Comparison of ENCODE assay signal across 9 mouse cellular contexts in genomic region chr2:30266392-30266941, GRCm38 (mm10). TPM values are rescaled to one million over a fixed set of nuclear protein-coding genes. Genes with fewer than 3 reads are reported as not detected.
A peak's percentile ranks its signal among the peaks of the same experiment; 100 is the strongest.
DNase-seq lines count a peak whose midpoint lies in the region; ATAC-seq and TF ChIP-seq lines count a peak whose summit lies in the region.
"Had no signal": no experiment of that assay in that cellular context is flagged by ENCODE, and none has a peak within 500 bp of the region (broad histone marks: within the 10 kb centered on the region; RNA-seq: fewer than 3 reads in every experiment).

No protein-coding gene starts in this region.

- TF ChIP-seq CTCF in embryonic fibroblast, embryonic 13.5 days (IDR thresholded peaks at IDR 0.05; ENCODE audit: borderline replicate concordance, insufficient read depth, low read length), result no peak

- peak overlapping the region; percentile 99 for H3K27ac ChIP-seq in embryonic fibroblast, embryonic 13.5 days (ENCODE audit: insufficient read depth, low read length)
- H3K27ac ChIP-seq in heart, embryonic 16.5 days (ENCODE audit: low read length), result peak overlapping the region; percentile 95
- peak overlapping the region; percentile 80 for H3K27ac ChIP-seq in macrophage

- H3K36me3 ChIP-seq in heart, embryonic 16.5 days (ENCODE audit: control insufficient read depth, insufficient read depth), result peaks cover 23% of the 10 kb centered on the region
- peaks cover 20% of the 10 kb centered on the region; the same call in 1 of the 2 replicates for H3K36me3 ChIP-seq in macrophage (ENCODE audit: inconsistent target)

- H3K9me3 ChIP-seq in heart, embryonic 16.5 days (replicated peaks; ENCODE audit: control insufficient read depth, low read length), result no peaks in the 10 kb centered on the region

- WGBS in heart, embryonic 16.5 days, result 17% methylated on average over 4 of the region's 4 CpGs
- WGBS in macrophage (ENCODE audit: missing documents), result 30% methylated on average over 4 of the region's 4 CpGs

- peak; percentile 68 for ATAC-seq in heart, embryonic 16.5 days (replicated peaks; ENCODE audit: extremely low read depth, insufficient read depth, low FRiP score)

- peak; percentile 73 for TF ChIP-seq POLR2A in embryonic fibroblast, embryonic 13.5 days (IDR thresholded peaks at IDR 0.05; ENCODE audit: low read depth, low read length)

- DNase-seq in 416B (ENCODE audit: low read depth) (peak; percentile 57), MN1 (ENCODE audit: low spot score) (peak; percentile 51)
- DNase-seq in kidney, postnatal 14 days, result peak; percentile 91
- peak; percentile 78 for DNase-seq in testis, postnatal 10 days (ENCODE audit: low spot score)
- no peak for DNase-seq in spleen, postnatal 36 days (ENCODE audit: low spot score in 2 of 2)

- H3K9ac ChIP-seq in heart, embryonic 16.5 days (ENCODE audit: low read length), result peak overlapping the region; percentile 64

- H3K4me2 ChIP-seq in heart, embryonic 16.5 days (ENCODE audit: low read depth, low read length), result peak overlapping the region; percentile 39

- no peaks in the 10 kb centered on the region; the same call in 1 of the 2 replicates for H3K79me2 ChIP-seq in macrophage (ENCODE audit: inconsistent target)

- H3K4me3 ChIP-seq in embryonic fibroblast, embryonic 13.5 days (ENCODE audit: insufficient read depth, low read length), result peak overlapping the region; percentile 18
- peak overlapping the region; percentile 11 for H3K4me3 ChIP-seq in heart, embryonic 16.5 days (ENCODE audit: low read length)
- H3K4me3 ChIP-seq in macrophage (ENCODE audit: inconsistent target), result no peak overlapping the region

- H3K4me1 ChIP-seq in embryonic fibroblast, embryonic 13.5 days (ENCODE audit: control insufficient read depth, insufficient read depth, low read length), result peaks cover 18% of the 10 kb centered on the region
- peaks cover 55% of the 10 kb centered on the region for H3K4me1 ChIP-seq in heart, embryonic 16.5 days (ENCODE audit: control insufficient read depth, insufficient read depth, low read length)

- H3K27me3 ChIP-seq in heart, embryonic 16.5 days (ENCODE audit: control insufficient read depth, insufficient read depth, low read length), result no peaks in the 10 kb centered on the region

RNA-seq across cellular contexts. Expression of gene Phyhd1, which starts 0.5 kb away (rescaled TPM):
- polyA plus RNA-seq in embryonic fibroblast, embryonic 13.5 days (2011; ENCODE audit: insufficient read length, low read depth, missing spikeins), result 81.8 and 101 TPM in 2 replicates
- 9.4 and 13.1 TPM in 2 replicates for polyA plus RNA-seq in heart, embryonic 16.5 days (2015; fragmentation: Nextera tagmentation; extraction: Ambion mirVana)
- total RNA-seq in macrophage (2018; cell fraction: chromatin; rRNA removed), result 100 to 1,000 TPM in 16 of 26 experiments, 10 to 100 TPM in 10; 51.1 to 446 (median 182) TPM
- total RNA-seq in macrophage (2018; cell fraction: cytosol; rRNA removed), result 10 to 100 TPM; 10.7 to 53.2 (median 26.1) TPM
- 100 to 1,000 TPM in 13 of 26 experiments, 10 to 100 TPM in 13; 35.7 to 247 (median 87.5) TPM for total RNA-seq in macrophage (2018; cell fraction: nucleus; rRNA removed)
- polyA plus RNA-seq in macrophage (2018), result 8.0 to 16.8 TPM (median 13.0 TPM) in 3 replicates

RNA-seq across cellular contexts. Expression of gene Gm28038, which starts 14.4 kb away (rescaled TPM):
- polyA plus RNA-seq in embryonic fibroblast, embryonic 13.5 days (2011; ENCODE audit: insufficient read length, low read depth, missing spikeins), result 37.7 and 57.8 TPM in 2 replicates
- polyA plus RNA-seq in heart, embryonic 16.5 days (2015; fragmentation: Nextera tagmentation; extraction: Ambion mirVana), result not detected in 2 replicates
- total RNA-seq in macrophage (2018; cell fraction: chromatin; rRNA removed), result 1 to 10 TPM in 2 of 26 experiments, not detected in 24; 4.4 to 4.9 TPM
- total RNA-seq in macrophage (2018; cell fraction: cytosol; rRNA removed), result not detected
- total RNA-seq in macrophage (2018; cell fraction: nucleus; rRNA removed), result not detected
- 15.9 TPM in 1 of 3 replicates, not detected in the others for polyA plus RNA-seq in macrophage (2018)
- polyA plus RNA-seq: gonadal fat pad, adult 2 months had no signal

RNA-seq across cellular contexts. Expression of gene Dolk, which starts 19.7 kb away (rescaled TPM):
- polyA plus RNA-seq in embryonic fibroblast, embryonic 13.5 days (2011; ENCODE audit: insufficient read length, low read depth, missing spikeins), result 20.0 and 20.7 TPM in 2 replicates
- 31.8 and 33.0 TPM in 2 replicates for polyA plus RNA-seq in heart, embryonic 16.5 days (2015; fragmentation: Nextera tagmentation; extraction: Ambion mirVana)
- 1 to 10 TPM; 1.1 to 7.8 (median 4.4) TPM for total RNA-seq in macrophage (2018; cell fraction: chromatin; rRNA removed)
- 10 to 100 TPM in 25 of 26 experiments, 1 to 10 TPM in 1; 9.5 to 26.0 (median 15.4) TPM for total RNA-seq in macrophage (2018; cell fraction: cytosol; rRNA removed)
- total RNA-seq in macrophage (2018; cell fraction: nucleus; rRNA removed), result 10 to 100 TPM in 24 of 26 experiments, 1 to 10 TPM in 2; 4.8 to 27.5 (median 16.7) TPM
- 13.1 to 21.9 TPM (median 15.9 TPM) in 3 replicates for polyA plus RNA-seq in macrophage (2018)

RNA-seq across cellular contexts. Expression of gene Nup188, which starts 19.7 kb away (rescaled TPM):
- 49.0 and 53.0 TPM in 2 replicates for polyA plus RNA-seq in embryonic fibroblast, embryonic 13.5 days (2011; ENCODE audit: insufficient read length, low read depth, missing spikeins)
- polyA plus RNA-seq in heart, embryonic 16.5 days (2015; fragmentation: Nextera tagmentation; extraction: Ambion mirVana), result 21.2 and 23.6 TPM in 2 replicates
- 100 to 1,000 TPM in 1 of 26 experiments, 10 to 100 TPM in 25; 21.9 to 112 (median 45.9) TPM for total RNA-seq in macrophage (2018; cell fraction: chromatin; rRNA removed)
- 10 to 100 TPM in 25 of 26 experiments, 1 to 10 TPM in 1; 8.9 to 19.7 (median 14.0) TPM for total RNA-seq in macrophage (2018; cell fraction: cytosol; rRNA removed)
- 10 to 100 TPM; 14.5 to 56.4 (median 21.3) TPM for total RNA-seq in macrophage (2018; cell fraction: nucleus; rRNA removed)
- 11.2 to 26.1 TPM (median 14.0 TPM) in 3 replicates for polyA plus RNA-seq in macrophage (2018)

RNA-seq across cellular contexts. Expression of gene Gm28035, which starts 26.1 kb away (rescaled TPM):
- 2.3 and 5.8 TPM in 2 replicates for polyA plus RNA-seq in embryonic fibroblast, embryonic 13.5 days (2011; ENCODE audit: insufficient read length, low read depth, missing spikeins)
- polyA plus RNA-seq in heart, embryonic 16.5 days (2015; fragmentation: Nextera tagmentation; extraction: Ambion mirVana), result 0.22 and 0.40 TPM in 2 replicates
- total RNA-seq in macrophage (2018; cell fraction: chromatin; rRNA removed), result 10 to 100 TPM in 19 of 26 experiments, 1 to 10 TPM in 7; 5.5 to 19.9 (median 13.9) TPM
- 1 to 10 TPM in 3 of 26 experiments, under 1 TPM in 19, not detected in 4; 0.04 to 1.2 (median 0.14) TPM for total RNA-seq in macrophage (2018; cell fraction: cytosol; rRNA removed)
- total RNA-seq in macrophage (2018; cell fraction: nucleus; rRNA removed), result 10 to 100 TPM in 3 of 26 experiments, 1 to 10 TPM in 23; 1.9 to 12.2 (median 5.4) TPM
- polyA plus RNA-seq in macrophage (2018), result 0.17 to 0.26 TPM (median 0.21 TPM) in 3 replicates

Comparison
In these comparisons a context has a peak if more than half of its experiments do, and no peak if none do; other contexts are left out.
1. DNase-seq: peak in 416B (single experiment), MN1 (single experiment), kidney, postnatal 14 days (single experiment) and testis, postnatal 10 days (single experiment); none in spleen, postnatal 36 days (0 of 2).
2. Peak in every context shown above with its lines, with median percentiles within 50 percentile points of each other: H3K27ac ChIP-seq.